Mouse (Mus musculus) limb, embryonic 12.5 days (tissue): Measurements from ENCODE around the gene H2afj. TPM values are rescaled to one million over a fixed set of nuclear protein-coding genes. Genes with fewer than 3 reads are reported as not detected.

ENCODE experiments used
- ATAC-seq: fragments of 200-750 bp; cut with Nextera tagmentation; 2 replicates; pipeline ENCODE4 v1.8.0; 2017; ENCODE audit warnings: low read depth, moderate TSS enrichment; ENCODE audit not compliant: insufficient number of reproducible peaks, insufficient read depth, low FRiP score, low TSS enrichment
- H3K27ac ChIP-seq: fragments of 300-500 bp; sonication (generic); 2 replicates; pipeline ENCODE4 v1.5.1; 2016; ENCODE audit warnings: mild to moderate bottlenecking, moderate library complexity
- H3K27me3 ChIP-seq: fragments of 300-500 bp; sonication (generic); 2 replicates; pipeline ENCODE4 v1.6.1; 2016; ENCODE audit warnings: mild to moderate bottlenecking, moderate library complexity
- H3K36me3 ChIP-seq: fragments of 300-500 bp; sonication (generic); 2 replicates; pipeline ENCODE4 v1.6.1; 2016; ENCODE audit warnings: mild to moderate bottlenecking, moderate library complexity
- H3K4me1 ChIP-seq: fragments of 300-500 bp; sonication (generic); replicated peaks from 2 replicates; pipeline ENCODE4 v1.6.1; 2016
- H3K4me2 ChIP-seq: fragments of 300-500 bp; sonication (generic); 2 replicates; pipeline ENCODE4 v1.6.1; 2016; ENCODE audit warnings: mild to moderate bottlenecking, moderate library complexity
- H3K4me3 ChIP-seq: fragments of 300-500 bp; sonication (generic); replicated peaks from 2 replicates; pipeline ENCODE4 v1.5.1; 2016; ENCODE audit warnings: mild to moderate bottlenecking
- H3K9ac ChIP-seq: fragments of 300-500 bp; sonication (generic); replicated peaks from 2 replicates; pipeline ENCODE4 v1.6.1; 2016; ENCODE audit warnings: mild to moderate bottlenecking, moderate library complexity
- H3K9me3 ChIP-seq: fragments of 300-500 bp; sonication (generic); 2 replicates; pipeline ENCODE4 v1.6.1; 2016; ENCODE audit warnings: mild to moderate bottlenecking, moderate library complexity
- WGBS: fragments of 180-500 bp; shearing (Covaris S2); methylation state at CpG from one replicate; pipeline ENCODE4 v1.1.7; 2016; 5-methylcytosine and 5-hydroxymethylcytosine counted together
- polyA plus RNA-seq: library from polyadenylated mRNA; unstranded; fragments of >200 nt; fragmentation: Nextera tagmentation; extraction: Ambion mirVana; gene quantifications from 2 replicates; pipeline ENCODE4 v1.2.1, GENCODE M21; 2016

Gene H2afj
- polyA plus RNA-seq, 1 experiment from 2014 or later, result 111 TPM

GRCm38 (mm10) chr6:136806819-136807218 is 1.2 kb upstream of the H2afj start:
- no peak overlapping the region for H3K4me3 ChIP-seq
- peak overlapping the region; percentile 94 for H3K4me2 ChIP-seq
- no peaks in the 10 kb centered on the region for H3K9me3 ChIP-seq
- ATAC-seq, result no peak
- H3K4me1 ChIP-seq, result peaks cover 35% of the 10 kb centered on the region
- peaks cover 13% of the 10 kb centered on the region for H3K36me3 ChIP-seq
- 62% methylated on average over 5 of the region's 5 CpGs for WGBS
- no peak overlapping the region for H3K9ac ChIP-seq
- H3K27ac ChIP-seq, result peak overlapping the region; percentile 67; the same call in 1 of the 2 replicates
- no peaks in the 10 kb centered on the region for H3K27me3 ChIP-seq

GRCm38 (mm10) chr6:136807395-136808013 is 540 bp upstream of the H2afj start:
- Histone ChIP-seq H3K4me2 (peak overlapping the region; percentile 94), H3K9ac (peak overlapping the region; percentile 34; the same call in 1 of the 2 replicates), H3K27me3 (no peaks in the 10 kb centered on the region), H3K27ac (peak overlapping the region; percentile 87), H3K4me3 (peak overlapping the region; percentile 84), H3K9me3 (no peaks in the 10 kb centered on the region), H3K4me1 (peaks cover 35% of the 10 kb centered on the region), H3K36me3 (peaks cover 20% of the 10 kb centered on the region)
- peak; percentile 0; the same call in 1 of the 2 replicates for ATAC-seq
- WGBS, result 36% methylated on average over 18 of the region's 18 CpGs

GRCm38 (mm10) chr6:136808631-136809046 is 595 bp downstream of the H2afj start:
- WGBS, result 2% methylated on average over 28 of the region's 28 CpGs
- peaks cover 31% of the 10 kb centered on the region for H3K36me3 ChIP-seq
- no peaks in the 10 kb centered on the region for H3K9me3 ChIP-seq
- H3K9ac ChIP-seq, result peak overlapping the region; percentile 70
- no peaks in the 10 kb centered on the region for H3K27me3 ChIP-seq
- H3K4me1 ChIP-seq, result peaks cover 28% of the 10 kb centered on the region
- H3K4me3 ChIP-seq, result peak overlapping the region; percentile 84
- peak overlapping the region; percentile 94 for H3K4me2 ChIP-seq
- no peak overlapping the region for H3K27ac ChIP-seq
- ATAC-seq, result 0 out of 2 replicates have a peak, but pooled peaks have one; percentile 1

GRCm38 (mm10) chr6:136809077-136809476 is 1.0 kb downstream of the H2afj start:
- no peaks in the 10 kb centered on the region for H3K27me3 ChIP-seq
- H3K9me3 ChIP-seq, result no peaks in the 10 kb centered on the region
- ATAC-seq, result no peak
- no peak overlapping the region for H3K27ac ChIP-seq
- H3K36me3 ChIP-seq, result peaks cover 35% of the 10 kb centered on the region
- H3K9ac ChIP-seq, result peak overlapping the region; percentile 70
- peak overlapping the region; percentile 94 for H3K4me2 ChIP-seq
- 37% methylated on average over 14 of the region's 14 CpGs for WGBS
- peak overlapping the region; percentile 84 for H3K4me3 ChIP-seq
- H3K4me1 ChIP-seq, result peaks cover 28% of the 10 kb centered on the region

GRCm38 (mm10) chr6:136809673-136810072 is 1.6 kb downstream of the H2afj start:
- no peaks in the 10 kb centered on the region for H3K9me3 ChIP-seq
- no peaks in the 10 kb centered on the region for H3K27me3 ChIP-seq
- peaks cover 41% of the 10 kb centered on the region for H3K36me3 ChIP-seq
- no peak overlapping the region for H3K27ac ChIP-seq
- peaks cover 28% of the 10 kb centered on the region for H3K4me1 ChIP-seq
- no peak for ATAC-seq
- peak overlapping the region; percentile 94 for H3K4me2 ChIP-seq
- 78% methylated on average over 13 of the region's 13 CpGs for WGBS
- no peak overlapping the region for H3K4me3 ChIP-seq
- H3K9ac ChIP-seq, result no peak overlapping the region

- H3K27ac ChIP-seq, result no peak overlapping the region
- no peaks in the 10 kb centered on the region for H3K9me3 ChIP-seq
- H3K9ac ChIP-seq, result no peak overlapping the region
- no peak for ATAC-seq
- 91% methylated on average over 10 of the region's 10 CpGs for WGBS
- H3K27me3 ChIP-seq, result no peaks in the 10 kb centered on the region
- H3K36me3 ChIP-seq, result peaks cover 54% of the 10 kb centered on the region
- no peak overlapping the region for H3K4me3 ChIP-seq
- H3K4me1 ChIP-seq, result peaks cover 22% of the 10 kb centered on the region
- H3K4me2 ChIP-seq, result no peak overlapping the region
Observed at GRCm38 (mm10) chr6:136811196-136811595, 3.2 kb downstream of the H2afj start.

- H3K4me2 ChIP-seq, result no peak overlapping the region
- no peak for ATAC-seq
- H3K4me3 ChIP-seq, result no peak overlapping the region
- H3K36me3 ChIP-seq, result peaks cover 73% of the 10 kb centered on the region
- H3K9me3 ChIP-seq, result no peaks in the 10 kb centered on the region
- 53% methylated on average over 4 of the region's 4 CpGs for WGBS
- H3K9ac ChIP-seq, result no peak overlapping the region
- no peaks in the 10 kb centered on the region for H3K27me3 ChIP-seq
- H3K27ac ChIP-seq, result no peak overlapping the region
- H3K4me1 ChIP-seq, result peaks cover 17% of the 10 kb centered on the region
Observed at GRCm38 (mm10) chr6:136813117-136813516, 5.1 kb downstream of the H2afj start.

- Histone ChIP-seq H3K4me2 (no peak overlapping the region), H3K4me1 (no peaks in the 10 kb centered on the region), H3K27ac (no peak overlapping the region), H3K9ac (no peak overlapping the region), H3K36me3 (peaks cover 94% of the 10 kb centered on the region), H3K9me3 (no peaks in the 10 kb centered on the region), H3K27me3 (no peaks in the 10 kb centered on the region), H3K4me3 (no peak overlapping the region)
- WGBS, result 93% methylated on average over 7 of the region's 7 CpGs
- ATAC-seq, result no peak
Observed at GRCm38 (mm10) chr6:136815381-136815780, 7.3 kb downstream of the H2afj start.

GRCm38 (mm10) chr6:136816826-136817225 is 8.8 kb downstream of the H2afj start:
- H3K4me3 ChIP-seq, result no peak overlapping the region
- no peak for ATAC-seq
- 93% methylated on average over 21 of the region's 21 CpGs for WGBS
- H3K36me3 ChIP-seq, result peaks cover 98% of the 10 kb centered on the region
- no peak overlapping the region for H3K4me2 ChIP-seq
- no peaks in the 10 kb centered on the region for H3K4me1 ChIP-seq
- no peak overlapping the region for H3K9ac ChIP-seq
- no peaks in the 10 kb centered on the region for H3K27me3 ChIP-seq
- no peak overlapping the region for H3K27ac ChIP-seq
- no peaks in the 10 kb centered on the region for H3K9me3 ChIP-seq

GRCm38 (mm10) chr6:136817549-136817948 is 9.5 kb downstream of the H2afj start:
- 90% methylated on average over 3 of the region's 3 CpGs for WGBS

GRCm38 (mm10) chr6:136820381-136820780 is 12.3 kb downstream of the H2afj start:
- Histone ChIP-seq H3K4me3 (no peak overlapping the region), H3K27me3 (no peaks in the 10 kb centered on the region), H3K4me2 (no peak overlapping the region), H3K9ac (no peak overlapping the region), H3K9me3 (no peaks in the 10 kb centered on the region), H3K36me3 (peaks cover 94% of the 10 kb centered on the region), H3K27ac (no peak overlapping the region), H3K4me1 (no peaks in the 10 kb centered on the region)
- ATAC-seq, result no peak
- WGBS, result 97% methylated on average over 21 of the region's 21 CpGs

More at GRCm38 (mm10) chr6:136817549-136817948, 9.5 kb downstream of the H2afj start:
- no peak overlapping the region for H3K4me2 ChIP-seq
- H3K27ac ChIP-seq, result no peak overlapping the region
- H3K9ac ChIP-seq, result no peak overlapping the region
- no peak overlapping the region for H3K4me3 ChIP-seq
- H3K27me3 ChIP-seq, result no peaks in the 10 kb centered on the region
- H3K9me3 ChIP-seq, result no peaks in the 10 kb centered on the region
- no peak for ATAC-seq
- H3K4me1 ChIP-seq, result no peaks in the 10 kb centered on the region
- peaks cover 98% of the 10 kb centered on the region for H3K36me3 ChIP-seq

- WGBS, result 93% methylated on average over 18 of the region's 18 CpGs
- peaks cover 92% of the 10 kb centered on the region for H3K36me3 ChIP-seq
- no peaks in the 10 kb centered on the region for H3K27me3 ChIP-seq
- no peak overlapping the region for H3K27ac ChIP-seq
- no peak overlapping the region for H3K9ac ChIP-seq
- no peak overlapping the region for H3K4me2 ChIP-seq
- no peaks in the 10 kb centered on the region for H3K9me3 ChIP-seq
- ATAC-seq, result no peak
- H3K4me1 ChIP-seq, result no peaks in the 10 kb centered on the region
- H3K4me3 ChIP-seq, result no peak overlapping the region
Observed at GRCm38 (mm10) chr6:136821086-136821485, 13.0 kb downstream of the H2afj start.
